Mouse (Mus musculus): ENCODE results near the gene Fmnl3. TPM values are rescaled to one million over a fixed set of nuclear protein-coding genes. Genes with fewer than 3 reads are reported as not detected.
A peak's percentile ranks its signal among the peaks of the same experiment; 100 is the strongest.

Gene Fmnl3
- polyA plus RNA-seq (2016; fragmentation: Nextera tagmentation; extraction: Ambion mirVana): 15.1 and 16.1 TPM in 2 replicates

- no peaks in the 10 kb centered on the region for H3K36me3 ChIP-seq
- under 1% methylated on average over 37 of the region's 48 CpGs for WGBS
- peak within 1 kb of the TSS; percentile 71 for H3K4me2 ChIP-seq (replicated peaks)
- H3K9me3 ChIP-seq: no peaks in the 10 kb centered on the region
- ATAC-seq (ENCODE audit: low FRiP score, low read depth): peak; percentile 96
- H3K4me3 ChIP-seq: peak within 1 kb of the TSS; percentile 79
- H3K27ac ChIP-seq: peak within 1 kb of the TSS; percentile 69; the same call in 1 of the 2 replicates
- 0 out of 2 replicates have a peak, but pooled peaks cover 4% of the 10 kb centered on the region for H3K27me3 ChIP-seq (replicated peaks)
- H3K9ac ChIP-seq: peak within 1 kb of the TSS; percentile 88
- peaks cover 9% of the 10 kb centered on the region for H3K4me1 ChIP-seq
Measured at GRCm38 (mm10) chr15:99370259-99370691, at the start of gene Fmnl3. Fmnl3 (minus strand) TSS chr15:99370482.

- Histone ChIP-seq H3K9me3 (no peaks in the 10 kb centered on the region), H3K4me3 (no peak overlapping the region), H3K27me3 (replicated peaks) (no peaks in the 10 kb centered on the region), H3K36me3 (peaks cover 15% of the 10 kb centered on the region), H3K4me1 (peaks cover 15% of the 10 kb centered on the region), H3K4me2 (replicated peaks) (no peak overlapping the region), H3K27ac (no peak overlapping the region), H3K9ac (no peak overlapping the region)
- no peak for ATAC-seq (ENCODE audit: low FRiP score, low read depth)
- 45% methylated on average over 17 of the region's 17 CpGs for WGBS
Measured at GRCm38 (mm10) chr15:99417692-99418271, 47.5 kb upstream of the Fmnl3 start.

- H3K36me3 ChIP-seq: peaks cover 7% of the 10 kb centered on the region
- H3K9me3 ChIP-seq: no peaks in the 10 kb centered on the region
- no peak overlapping the region for H3K4me2 ChIP-seq (replicated peaks)
- H3K27me3 ChIP-seq (replicated peaks): no peaks in the 10 kb centered on the region
- H3K4me3 ChIP-seq: no peak overlapping the region
- peaks cover 15% of the 10 kb centered on the region for H3K4me1 ChIP-seq
- WGBS: 42% methylated on average over 4 of the region's 4 CpGs
- no peak overlapping the region for H3K9ac ChIP-seq
- no peak overlapping the region for H3K27ac ChIP-seq
- ATAC-seq (ENCODE audit: low FRiP score, low read depth): no peak
Measured at GRCm38 (mm10) chr15:99416957-99417356, 46.7 kb upstream of the Fmnl3 start.

GRCm38 (mm10) chr15:99416348-99416882, 46.1 kb upstream of the Fmnl3 start:
- ATAC-seq (ENCODE audit: low FRiP score, low read depth): 0 out of 2 replicates have a peak, but pooled peaks have one; percentile 20
- 22% methylated on average over 13 of the region's 13 CpGs for WGBS
- Histone ChIP-seq H3K4me2 (replicated peaks) (no peak overlapping the region), H3K9me3 (no peaks in the 10 kb centered on the region), H3K36me3 (0 out of 2 replicates have a peak, but pooled peaks cover 4% of the 10 kb centered on the region), H3K4me1 (peaks cover 15% of the 10 kb centered on the region), H3K27me3 (replicated peaks) (no peaks in the 10 kb centered on the region), H3K9ac (no peak overlapping the region), H3K4me3 (no peak overlapping the region), H3K27ac (no peak overlapping the region)

GRCm38 (mm10) chr15:99415793-99416192, 45.5 kb upstream of the Fmnl3 start:
- Histone ChIP-seq H3K9me3 (no peaks in the 10 kb centered on the region), H3K4me3 (no peak overlapping the region), H3K36me3 (no peaks in the 10 kb centered on the region), H3K4me1 (peaks cover 9% of the 10 kb centered on the region), H3K27ac (no peak overlapping the region), H3K9ac (no peak overlapping the region), H3K27me3 (replicated peaks) (no peaks in the 10 kb centered on the region), H3K4me2 (replicated peaks) (no peak overlapping the region)
- 23% methylated on average over 2 of the region's 2 CpGs for WGBS
- no peak for ATAC-seq (ENCODE audit: low FRiP score, low read depth)

GRCm38 (mm10) chr15:99411747-99412146, 41.5 kb upstream of the Fmnl3 start:
- no peak overlapping the region for H3K9ac ChIP-seq
- H3K4me3 ChIP-seq: no peak overlapping the region
- H3K4me2 ChIP-seq (replicated peaks): no peak overlapping the region
- WGBS: 64% methylated on average over 14 of the region's 14 CpGs
- H3K27ac ChIP-seq: no peak overlapping the region
- no peaks in the 10 kb centered on the region for H3K27me3 ChIP-seq (replicated peaks)
- no peaks in the 10 kb centered on the region for H3K9me3 ChIP-seq
- no peak for ATAC-seq (ENCODE audit: low FRiP score, low read depth)
- H3K36me3 ChIP-seq: peaks cover 38% of the 10 kb centered on the region
- 0 out of 2 replicates have a peak, but pooled peaks cover under 1% of the 10 kb centered on the region for H3K4me1 ChIP-seq

GRCm38 (mm10) chr15:99408845-99409244, 38.6 kb upstream of the Fmnl3 start:
- ATAC-seq (ENCODE audit: low FRiP score, low read depth): no peak
- no peaks in the 10 kb centered on the region for H3K9me3 ChIP-seq
- H3K27me3 ChIP-seq (replicated peaks): no peaks in the 10 kb centered on the region
- no peak overlapping the region for H3K4me3 ChIP-seq
- H3K4me1 ChIP-seq: no peaks in the 10 kb centered on the region
- peaks cover 67% of the 10 kb centered on the region for H3K36me3 ChIP-seq
- H3K27ac ChIP-seq: no peak overlapping the region
- no peak overlapping the region for H3K9ac ChIP-seq
- no peak overlapping the region for H3K4me2 ChIP-seq (replicated peaks)
- 94% methylated on average over 9 of the region's 9 CpGs for WGBS

- H3K9me3 ChIP-seq: no peaks in the 10 kb centered on the region
- H3K36me3 ChIP-seq: peaks cover 85% of the 10 kb centered on the region
- ATAC-seq (ENCODE audit: low FRiP score, low read depth): no peak
- no peak overlapping the region for H3K4me2 ChIP-seq (replicated peaks)
- H3K27me3 ChIP-seq (replicated peaks): no peaks in the 10 kb centered on the region
- H3K4me3 ChIP-seq: no peak overlapping the region
- H3K9ac ChIP-seq: no peak overlapping the region
- no peaks in the 10 kb centered on the region for H3K4me1 ChIP-seq
- 88% methylated on average over 15 of the region's 15 CpGs for WGBS
- no peak overlapping the region for H3K27ac ChIP-seq
Measured at GRCm38 (mm10) chr15:99406986-99407570, 36.8 kb upstream of the Fmnl3 start.

- H3K4me3 ChIP-seq: no peak overlapping the region
- H3K9ac ChIP-seq: no peak overlapping the region
- H3K27ac ChIP-seq: no peak overlapping the region
- ATAC-seq (ENCODE audit: low FRiP score, low read depth): no peak
- 0 out of 2 replicates have a peak, but pooled peaks cover 1% of the 10 kb centered on the region for H3K4me1 ChIP-seq
- no peak overlapping the region for H3K4me2 ChIP-seq (replicated peaks)
- peaks cover 81% of the 10 kb centered on the region for H3K36me3 ChIP-seq
- 97% methylated on average over 9 of the region's 9 CpGs for WGBS
- H3K9me3 ChIP-seq: no peaks in the 10 kb centered on the region
- no peaks in the 10 kb centered on the region for H3K27me3 ChIP-seq (replicated peaks)
Measured at GRCm38 (mm10) chr15:99405150-99405549, 34.9 kb upstream of the Fmnl3 start.

- Histone ChIP-seq H3K36me3 (peaks cover 63% of the 10 kb centered on the region), H3K4me3 (no peak overlapping the region), H3K27ac (no peak overlapping the region), H3K9me3 (no peaks in the 10 kb centered on the region), H3K4me2 (replicated peaks) (no peak overlapping the region), H3K9ac (no peak overlapping the region), H3K4me1 (peaks cover 17% of the 10 kb centered on the region), H3K27me3 (replicated peaks) (no peaks in the 10 kb centered on the region)
- ATAC-seq (ENCODE audit: low FRiP score, low read depth): no peak
- 94% methylated on average over 12 of the region's 12 CpGs for WGBS
Measured at GRCm38 (mm10) chr15:99403159-99403889, 33.0 kb upstream of the Fmnl3 start.

GRCm38 (mm10) chr15:99400602-99401001, 30.3 kb upstream of the Fmnl3 start:
- Histone ChIP-seq H3K4me3 (no peak overlapping the region), H3K9me3 (no peaks in the 10 kb centered on the region), H3K36me3 (peaks cover 35% of the 10 kb centered on the region), H3K27me3 (replicated peaks) (no peaks in the 10 kb centered on the region), H3K27ac (no peak overlapping the region), H3K4me1 (peaks cover 30% of the 10 kb centered on the region), H3K9ac (no peak overlapping the region), H3K4me2 (replicated peaks) (no peak overlapping the region)
- WGBS: 93% methylated on average over 6 of the region's 6 CpGs
- ATAC-seq (ENCODE audit: low FRiP score, low read depth): no peak
